Mouse (Mus musculus): ENCODE data around the gene Fmn2. TPM values are rescaled to one million over a fixed set of nuclear protein-coding genes. Genes with fewer than 3 reads are reported as not detected.

Fmn2 gene
- polyA plus RNA-seq, 1 experiment from 2014 or later = 1.8 TPM

DNA sequence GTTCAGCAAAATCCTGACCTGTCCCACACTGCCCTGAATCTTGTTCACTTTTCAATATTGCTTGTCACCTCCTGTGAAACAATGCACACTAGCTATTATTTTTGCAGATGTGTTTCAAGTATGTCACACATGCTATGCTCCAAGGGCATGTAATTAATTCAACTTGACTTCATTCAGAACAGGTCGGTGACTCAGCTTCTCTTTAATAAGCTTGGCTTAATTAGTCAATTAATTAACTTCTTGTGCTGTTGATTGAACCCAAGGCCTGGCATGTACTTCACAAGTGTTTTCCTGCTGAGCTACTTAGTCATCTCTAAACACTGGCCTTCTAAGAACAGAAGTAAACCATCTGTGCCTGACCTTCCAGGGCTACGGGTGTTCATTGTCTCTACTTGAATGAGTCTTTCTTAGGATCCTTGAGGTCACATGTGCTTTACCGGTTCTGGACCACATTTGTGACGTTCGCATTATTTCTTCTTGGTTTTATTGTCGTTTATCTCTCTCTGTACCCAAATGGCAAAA lies 136.0 kb downstream of the Fmn2 start:
- no peaks in the 10 kb centered on the region for H3K27me3 ChIP-seq (replicated peaks)
- H3K4me1 ChIP-seq = no peaks in the 10 kb centered on the region
- H3K36me3 ChIP-seq = no peaks in the 10 kb centered on the region
- H3K4me2 ChIP-seq = no peak overlapping the region
- no peak for ATAC-seq (ENCODE audit: insufficient read depth, low FRiP score, low read depth)
- no peak overlapping the region for H3K27ac ChIP-seq
- no peak overlapping the region for H3K9ac ChIP-seq
- no peaks in the 10 kb centered on the region for H3K9me3 ChIP-seq
- no peak overlapping the region for H3K4me3 ChIP-seq (replicated peaks)
- WGBS = 82% methylated on average over 6 of the region's 6 CpGs

DNA sequence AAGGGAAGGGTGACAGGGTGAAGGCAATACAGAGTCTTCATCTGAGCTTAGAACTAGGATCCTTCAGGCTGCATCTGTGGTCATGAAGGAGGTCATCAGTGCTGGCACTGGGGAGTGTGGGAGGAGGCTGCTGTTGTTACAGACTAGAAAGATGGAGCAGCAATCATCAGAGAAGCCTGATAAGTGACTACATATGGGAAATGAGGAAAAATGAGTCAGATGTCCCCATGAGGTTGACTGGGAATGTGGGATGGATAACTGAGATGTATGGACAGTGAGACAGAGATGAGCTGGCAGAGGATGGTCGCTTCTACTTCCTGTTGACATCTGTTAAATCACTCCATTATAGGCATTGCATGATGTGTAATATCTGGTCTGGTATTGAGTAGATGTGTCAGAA lies 139.3 kb downstream of the Fmn2 start:
- H3K27me3 ChIP-seq (replicated peaks) = no peaks in the 10 kb centered on the region
- H3K9ac ChIP-seq = no peak overlapping the region

DNA sequence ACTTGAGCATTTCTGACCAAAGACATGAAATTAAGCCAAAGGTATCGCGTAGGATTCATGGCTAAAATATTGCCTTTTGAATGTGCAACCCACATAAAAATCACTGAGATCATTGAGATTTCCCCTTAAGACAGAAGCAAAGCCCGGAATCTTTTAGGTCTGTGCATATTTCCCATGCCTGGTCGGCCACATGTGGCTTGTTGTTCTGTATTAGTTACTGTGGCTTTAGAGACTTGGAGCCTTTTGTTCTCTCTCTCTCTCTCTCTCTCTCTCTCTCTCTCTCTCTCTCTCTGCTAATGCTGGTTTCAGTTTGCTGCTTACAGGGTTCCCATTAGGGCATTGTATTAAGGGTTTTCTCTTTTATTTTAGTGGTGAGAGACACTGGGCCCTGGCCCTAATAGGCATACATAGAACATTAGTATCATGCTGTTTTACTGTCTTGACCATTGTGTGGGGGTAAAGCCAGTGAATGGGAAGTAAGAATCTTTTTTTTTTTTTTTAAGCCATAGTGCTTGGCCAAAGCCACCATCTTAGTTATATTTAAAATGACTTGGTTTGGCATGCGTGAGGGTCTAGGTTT lies 141.9 kb downstream of the Fmn2 start:
- WGBS = 83% methylated on average over 5 of the region's 5 CpGs
- no peak for ATAC-seq (ENCODE audit: insufficient read depth, low FRiP score, low read depth)

More for the DNA sequence above, 139.3 kb downstream of the Fmn2 start:
- no peaks in the 10 kb centered on the region for H3K9me3 ChIP-seq
- no peak for ATAC-seq (ENCODE audit: insufficient read depth, low FRiP score, low read depth)
- no peak overlapping the region for H3K4me2 ChIP-seq
- H3K27ac ChIP-seq = no peak overlapping the region
- 87% methylated on average over 1 of the region's 1 CpGs for WGBS
- H3K36me3 ChIP-seq = no peaks in the 10 kb centered on the region
- H3K4me3 ChIP-seq (replicated peaks) = no peak overlapping the region
- no peaks in the 10 kb centered on the region for H3K4me1 ChIP-seq

DNA sequence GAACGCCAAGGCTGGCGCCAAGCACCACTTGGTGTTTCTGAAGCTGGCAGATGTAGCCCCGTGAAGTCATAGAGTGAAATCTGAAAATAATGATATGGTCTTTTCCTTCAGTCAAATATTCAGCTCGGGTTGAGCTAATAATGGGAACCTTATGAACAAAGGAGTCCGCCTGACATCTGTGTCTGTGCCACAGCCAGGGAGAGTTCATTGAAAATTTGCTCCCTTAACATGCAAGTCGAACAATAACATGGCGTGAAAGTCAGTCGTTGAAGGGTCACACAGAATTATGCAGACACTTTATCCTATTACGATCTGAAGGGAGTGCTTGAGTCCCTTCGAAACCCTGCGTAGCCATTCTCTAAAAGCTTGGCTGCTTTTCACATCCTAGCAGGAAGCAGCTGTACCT lies 147.8 kb downstream of the Fmn2 start:
- Histone ChIP-seq H3K4me1 (no peaks in the 10 kb centered on the region), H3K27ac (no peak overlapping the region), H3K9ac (no peak overlapping the region), H3K4me3 (replicated peaks) (no peak overlapping the region), H3K36me3 (no peaks in the 10 kb centered on the region), H3K27me3 (replicated peaks) (no peaks in the 10 kb centered on the region), H3K9me3 (no peaks in the 10 kb centered on the region), H3K4me2 (no peak overlapping the region)
- WGBS = 87% methylated on average over 11 of the region's 11 CpGs
- no peak for ATAC-seq (ENCODE audit: insufficient read depth, low FRiP score, low read depth)

More for the DNA sequence above, 141.9 kb downstream of the Fmn2 start:
- no peak overlapping the region for H3K27ac ChIP-seq
- H3K27me3 ChIP-seq (replicated peaks) = no peaks in the 10 kb centered on the region
- H3K4me3 ChIP-seq (replicated peaks) = no peak overlapping the region
- no peaks in the 10 kb centered on the region for H3K4me1 ChIP-seq
- H3K4me2 ChIP-seq = no peak overlapping the region
- H3K9me3 ChIP-seq = no peaks in the 10 kb centered on the region
- H3K36me3 ChIP-seq = no peaks in the 10 kb centered on the region
- H3K9ac ChIP-seq = no peak overlapping the region

DNA sequence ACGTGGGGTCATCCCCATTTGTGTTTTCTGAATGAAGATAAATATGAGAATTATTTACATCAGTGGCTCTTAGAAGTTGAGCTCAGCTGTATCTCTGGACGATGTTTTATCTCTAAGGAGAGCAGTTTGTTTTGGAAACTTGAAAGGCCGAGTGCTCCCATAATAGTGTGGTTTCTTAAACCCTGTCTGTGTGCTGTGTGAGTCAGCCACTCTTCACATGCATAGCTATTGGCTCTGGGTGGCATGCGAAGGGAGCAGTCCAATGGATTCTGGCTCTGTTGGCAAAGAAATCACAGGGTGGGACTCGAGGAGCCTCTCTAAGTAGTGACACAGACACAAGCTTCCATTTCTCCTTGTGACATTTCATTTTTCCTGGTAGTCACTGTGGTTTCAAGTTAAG lies 152.9 kb downstream of the Fmn2 start:
- H3K36me3 ChIP-seq = no peaks in the 10 kb centered on the region
- no peak overlapping the region for H3K4me3 ChIP-seq (replicated peaks)
- 0 out of 2 replicates have a peak, but pooled peaks have one; percentile 13 for ATAC-seq (ENCODE audit: insufficient read depth, low FRiP score, low read depth)
- H3K27ac ChIP-seq = 0 out of 2 replicates have a peak overlapping the region, but pooled peaks have one; percentile 3
- 33% methylated on average over 5 of the region's 5 CpGs for WGBS
- H3K9me3 ChIP-seq = no peaks in the 10 kb centered on the region
- no peak overlapping the region for H3K4me2 ChIP-seq
- no peaks in the 10 kb centered on the region for H3K4me1 ChIP-seq
- H3K9ac ChIP-seq = no peak overlapping the region
- H3K27me3 ChIP-seq (replicated peaks) = no peaks in the 10 kb centered on the region

DNA sequence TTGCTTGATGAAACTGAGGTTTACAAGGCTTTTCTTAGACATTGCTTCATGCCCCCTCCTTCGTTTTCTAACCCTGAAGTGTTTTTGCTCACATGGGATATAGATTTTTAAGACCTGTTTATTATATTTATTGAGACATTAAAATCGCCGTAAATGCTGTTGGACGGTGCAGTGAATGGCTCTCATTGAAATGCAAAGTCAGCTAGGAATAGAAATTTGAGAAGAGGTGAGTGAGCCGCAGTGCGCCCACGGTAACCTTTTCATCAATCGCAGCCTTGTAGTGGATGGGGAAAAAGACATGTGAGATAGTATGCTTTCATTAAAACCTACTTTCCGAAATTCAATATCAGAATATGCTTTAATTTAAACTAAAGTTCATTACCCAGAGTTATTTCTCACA lies 153.7 kb downstream of the Fmn2 start:
- H3K4me2 ChIP-seq = no peak overlapping the region
- H3K4me3 ChIP-seq (replicated peaks) = no peak overlapping the region
- H3K27ac ChIP-seq = no peak overlapping the region
- H3K27me3 ChIP-seq (replicated peaks) = no peaks in the 10 kb centered on the region
- no peak overlapping the region for H3K9ac ChIP-seq
- no peaks in the 10 kb centered on the region for H3K36me3 ChIP-seq
- H3K9me3 ChIP-seq = no peaks in the 10 kb centered on the region
- no peak for ATAC-seq (ENCODE audit: insufficient read depth, low FRiP score, low read depth)
- 70% methylated on average over 9 of the region's 9 CpGs for WGBS
- H3K4me1 ChIP-seq = no peaks in the 10 kb centered on the region

DNA sequence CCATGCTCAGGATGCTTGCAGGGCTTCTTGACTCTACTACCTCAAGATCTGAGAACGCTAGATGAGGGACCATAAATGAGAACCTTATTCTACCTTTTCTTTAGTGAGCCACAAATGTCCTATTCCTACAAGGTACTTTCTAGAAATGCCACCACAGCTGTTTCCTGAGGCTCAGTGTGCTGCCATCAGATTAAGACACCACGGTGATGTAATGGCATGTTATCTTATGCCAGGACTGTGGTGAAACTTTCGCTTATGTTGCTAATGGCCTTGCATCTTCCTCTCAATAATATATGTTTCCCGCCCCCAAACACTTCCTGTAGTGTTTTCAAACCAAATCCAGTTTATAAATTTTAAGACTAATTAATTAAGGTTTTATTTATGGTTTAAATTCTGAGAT lies 154.9 kb downstream of the Fmn2 start:
- 81% methylated on average over 4 of the region's 4 CpGs for WGBS
- no peaks in the 10 kb centered on the region for H3K9me3 ChIP-seq
- no peak for ATAC-seq (ENCODE audit: insufficient read depth, low FRiP score, low read depth)

DNA sequence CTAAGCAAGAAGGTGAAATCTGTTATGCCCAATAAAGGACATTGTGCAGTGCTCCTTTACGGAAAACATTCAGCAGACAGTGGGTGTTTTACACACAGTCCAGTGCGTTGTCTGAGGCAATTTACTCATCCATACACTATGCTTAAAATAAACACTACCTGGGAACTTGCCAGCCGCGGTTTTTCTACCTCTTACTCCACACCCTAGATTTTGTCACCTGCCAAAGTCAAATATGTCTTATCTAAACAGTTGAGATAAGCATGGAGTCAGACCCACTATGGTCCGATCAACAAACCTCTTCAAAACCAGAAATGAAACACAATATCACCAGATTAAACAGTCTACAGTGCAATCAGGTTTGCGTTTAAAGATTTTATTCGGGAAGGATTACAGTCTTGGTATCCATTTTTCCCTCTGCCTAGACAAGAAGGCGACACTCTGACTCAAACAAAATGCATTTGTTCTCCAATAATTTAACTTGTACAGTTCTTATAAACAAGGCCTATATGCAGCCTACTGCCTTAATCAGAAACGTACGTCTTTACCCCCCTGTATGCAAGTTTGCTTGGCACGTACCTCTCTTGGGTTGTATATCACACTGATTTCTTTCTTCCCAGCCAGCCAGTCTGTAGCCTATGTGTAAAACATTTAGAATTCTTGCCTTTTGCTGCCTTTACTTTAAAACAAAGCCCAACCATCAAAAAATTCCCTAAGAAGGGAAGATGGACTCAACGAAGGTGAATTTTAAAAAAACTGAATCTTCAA lies 158.0 kb downstream of the Fmn2 start:
- H3K9me3 ChIP-seq = no peaks in the 10 kb centered on the region
- H3K4me2 ChIP-seq = no peak overlapping the region
- no peaks in the 10 kb centered on the region for H3K36me3 ChIP-seq
- no peak overlapping the region for H3K9ac ChIP-seq
- peak overlapping the region; percentile 12; the same call in 1 of the 2 replicates for H3K27ac ChIP-seq
- peak; percentile 77 for ATAC-seq (ENCODE audit: insufficient read depth, low FRiP score, low read depth)
- H3K4me3 ChIP-seq (replicated peaks) = no peak overlapping the region
- WGBS = 27% methylated on average over 12 of the region's 12 CpGs
- no peaks in the 10 kb centered on the region for H3K27me3 ChIP-seq (replicated peaks)
- no peaks in the 10 kb centered on the region for H3K4me1 ChIP-seq

More for the DNA sequence above, 154.9 kb downstream of the Fmn2 start:
- no peaks in the 10 kb centered on the region for H3K36me3 ChIP-seq
- H3K9ac ChIP-seq = no peak overlapping the region
- H3K27me3 ChIP-seq (replicated peaks) = no peaks in the 10 kb centered on the region
- no peaks in the 10 kb centered on the region for H3K4me1 ChIP-seq
- H3K4me3 ChIP-seq (replicated peaks) = no peak overlapping the region
- H3K4me2 ChIP-seq = no peak overlapping the region
- no peak overlapping the region for H3K27ac ChIP-seq

DNA sequence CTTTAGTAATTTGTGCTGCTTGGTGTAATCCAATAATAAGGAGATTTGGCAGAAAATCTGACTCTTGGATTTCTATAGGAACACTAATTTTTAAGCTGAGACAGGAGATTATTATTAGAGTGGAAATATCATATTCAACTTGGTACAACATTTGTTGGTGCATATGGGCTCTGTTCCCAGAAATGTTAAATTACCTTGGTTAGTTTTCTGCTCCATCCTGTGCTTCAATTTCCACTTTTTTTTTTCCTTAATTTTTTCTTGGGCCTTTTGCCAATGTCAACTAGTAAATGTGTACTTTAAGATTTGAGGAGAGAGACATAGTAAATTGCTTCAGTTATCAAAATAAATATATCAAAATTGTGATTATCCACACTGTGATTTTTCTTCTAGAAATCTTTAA lies 163.5 kb downstream of the Fmn2 start:
- Histone ChIP-seq H3K9me3 (no peaks in the 10 kb centered on the region), H3K4me2 (no peak overlapping the region), H3K9ac (no peak overlapping the region), H3K27ac (no peak overlapping the region), H3K4me3 (replicated peaks) (no peak overlapping the region), H3K27me3 (replicated peaks) (no peaks in the 10 kb centered on the region), H3K4me1 (no peaks in the 10 kb centered on the region), H3K36me3 (no peaks in the 10 kb centered on the region)
- ATAC-seq (ENCODE audit: insufficient read depth, low FRiP score, low read depth) = no peak

DNA sequence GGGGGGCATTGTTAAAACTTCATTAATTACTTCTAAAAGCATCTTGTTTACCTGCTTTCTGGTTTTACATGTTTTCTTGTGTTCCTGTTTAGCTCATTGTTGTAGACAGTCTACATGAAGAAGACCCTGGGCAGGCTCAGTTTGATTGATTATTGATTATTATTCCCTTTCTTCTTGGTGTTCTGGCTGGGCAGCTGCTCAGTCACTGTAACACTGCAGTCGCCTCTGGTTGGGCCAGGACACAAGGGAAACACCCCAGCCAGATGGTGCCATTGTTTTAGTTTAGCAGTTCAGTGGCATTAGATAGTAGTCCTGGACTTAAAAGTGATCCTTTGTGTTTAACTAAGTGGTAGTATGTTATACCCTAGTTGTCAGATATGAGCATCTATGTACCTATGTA lies 167.5 kb downstream of the Fmn2 start:
- Histone ChIP-seq H3K27ac (no peak overlapping the region), H3K4me3 (replicated peaks) (no peak overlapping the region), H3K4me1 (no peaks in the 10 kb centered on the region), H3K9ac (no peak overlapping the region), H3K4me2 (no peak overlapping the region), H3K27me3 (replicated peaks) (no peaks in the 10 kb centered on the region), H3K36me3 (no peaks in the 10 kb centered on the region), H3K9me3 (no peaks in the 10 kb centered on the region)
- WGBS = 77% methylated on average over 1 of the region's 1 CpGs
- ATAC-seq (ENCODE audit: insufficient read depth, low FRiP score, low read depth) = no peak

DNA sequence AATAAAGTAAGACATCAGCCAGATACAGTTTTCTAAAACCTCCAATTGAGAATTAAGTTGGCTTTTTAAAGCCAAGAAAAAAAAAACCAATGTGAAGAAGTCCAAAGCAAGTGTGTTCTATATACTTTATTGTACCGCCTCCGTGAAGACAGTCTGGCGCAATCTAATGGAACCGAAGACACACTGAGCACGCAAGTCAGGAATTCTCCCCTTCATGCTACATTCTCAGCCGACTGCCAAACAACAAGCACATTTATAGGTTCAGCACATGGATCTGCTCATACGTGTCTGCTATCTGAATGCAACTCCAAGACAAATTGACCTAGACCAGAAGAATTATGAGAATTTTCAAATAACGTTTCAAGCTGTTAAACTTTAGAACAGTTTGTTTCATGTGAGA lies 169.2 kb downstream of the Fmn2 start:
- 69% methylated on average over 8 of the region's 8 CpGs for WGBS

DNA sequence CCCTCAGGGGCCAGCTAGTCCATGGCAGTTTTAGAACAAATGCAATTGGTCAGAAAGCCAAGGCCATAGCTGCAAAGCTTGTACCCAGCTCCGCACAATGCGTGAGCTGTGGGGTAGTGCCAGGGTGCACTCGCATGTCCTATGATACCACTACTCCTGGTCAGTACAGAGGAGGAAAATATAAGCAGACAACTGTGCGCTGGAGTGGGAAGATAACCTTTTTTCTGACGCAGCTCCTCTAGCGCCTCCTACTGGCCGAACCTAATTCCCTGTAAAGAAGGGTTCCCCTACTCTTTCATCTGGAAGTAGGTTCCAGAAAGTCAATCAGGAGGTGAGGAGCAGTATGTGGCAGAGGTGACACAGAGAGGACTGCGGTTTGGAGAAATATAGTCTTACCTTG lies 173.0 kb downstream of the Fmn2 start:
- no peak for ATAC-seq (ENCODE audit: insufficient read depth, low FRiP score, low read depth)
- Histone ChIP-seq H3K27ac (no peak overlapping the region), H3K4me2 (no peak overlapping the region), H3K4me3 (replicated peaks) (no peak overlapping the region), H3K27me3 (replicated peaks) (no peaks in the 10 kb centered on the region), H3K4me1 (no peaks in the 10 kb centered on the region), H3K9ac (no peak overlapping the region), H3K36me3 (no peaks in the 10 kb centered on the region), H3K9me3 (no peaks in the 10 kb centered on the region)
- 66% methylated on average over 8 of the region's 8 CpGs for WGBS

More for the DNA sequence above, 169.2 kb downstream of the Fmn2 start:
- H3K4me3 ChIP-seq (replicated peaks) = no peak overlapping the region
- no peak for ATAC-seq (ENCODE audit: insufficient read depth, low FRiP score, low read depth)
- H3K36me3 ChIP-seq = no peaks in the 10 kb centered on the region
- H3K27me3 ChIP-seq (replicated peaks) = no peaks in the 10 kb centered on the region
- H3K4me1 ChIP-seq = no peaks in the 10 kb centered on the region
- no peaks in the 10 kb centered on the region for H3K9me3 ChIP-seq
- no peak overlapping the region for H3K27ac ChIP-seq
- H3K4me2 ChIP-seq = no peak overlapping the region
- H3K9ac ChIP-seq = no peak overlapping the region
